Mouse (Mus musculus): ENCODE measurements around the gene Ppp1r1a. TPM values are rescaled to one million over a fixed set of nuclear protein-coding genes. Genes with fewer than 3 reads are reported as not detected.

Ppp1r1a gene
- total RNA-seq, 2 experiments from 2014 or later: 147 to 153 TPM

DNA sequence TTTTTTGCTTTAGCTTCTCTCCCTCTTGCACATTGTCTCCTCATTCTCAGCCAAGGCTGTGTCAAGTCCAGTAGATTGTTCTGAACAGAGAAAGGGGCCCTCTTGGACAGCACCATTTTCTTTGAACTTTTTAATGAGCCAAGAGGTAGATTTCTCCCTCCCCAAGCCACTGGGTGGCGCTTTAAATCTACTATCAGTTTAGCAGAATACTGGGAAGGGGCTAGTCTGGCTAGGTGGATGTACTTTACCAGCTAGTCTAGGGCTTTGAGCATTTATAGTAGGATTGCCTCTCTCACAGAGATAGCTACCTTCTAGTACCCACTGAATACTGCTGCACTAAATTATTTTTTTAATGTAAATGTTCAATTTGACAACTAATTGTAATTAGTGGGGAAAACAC lies 55.3 kb downstream of the Ppp1r1a start:
- intact Hi-C loops (cut with DNase I): loop anchor here (5.0 kb wide), 1 partner anchor 50 kb away; no protein-coding TSS in a partner anchor
- peak in 1 of 2 experiments; percentile 59 for DNase-seq (ENCODE audit: low spot score in 2 of 2)

Other genes starting within 250 kb of the Ppp1r1a start
- 1 to 10 TPM; 1.0 to 1.1 TPM for gene Gpr84, start 227.4 kb downstream of the Ppp1r1a start, total RNA-seq (2021)
- 10 to 100 TPM; 59.8 to 63.2 TPM for gene Zfp385a, start 197.9 kb downstream of the Ppp1r1a start, total RNA-seq (2021)
- 1 to 10 TPM; 5.1 to 6.1 TPM for gene Itga5, start 171.2 kb downstream of the Ppp1r1a start, total RNA-seq (2021)
- under 1 TPM in 1 of 2 experiments, not detected in 1; 0.55 TPM for gene Gtsf1, start 107.5 kb downstream of the Ppp1r1a start, total RNA-seq (2021)
- not detected for gene Gtsf2, start 89.5 kb downstream of the Ppp1r1a start, total RNA-seq (2021)
- gene Nckap1l, start 84.2 kb downstream of the Ppp1r1a start, total RNA-seq (2021): 10 to 100 TPM; 11.0 to 11.8 TPM
- gene Pde1b, start 35.0 kb downstream of the Ppp1r1a start, total RNA-seq (2021): 100 to 1,000 TPM in 1 of 2 experiments, 10 to 100 TPM in 1; 94.8 to 109 TPM
- gene Glycam1, start 27.1 kb upstream of the Ppp1r1a start, total RNA-seq (2021): 1 to 10 TPM in 1 of 2 experiments, under 1 TPM in 1; 0.97 to 1.0 TPM
- gene Mucl1, start 217.5 kb upstream of the Ppp1r1a start, total RNA-seq (2021): not detected